ENCODE assay signal across 9 mouse cellular contexts in the genomic region with DNA sequence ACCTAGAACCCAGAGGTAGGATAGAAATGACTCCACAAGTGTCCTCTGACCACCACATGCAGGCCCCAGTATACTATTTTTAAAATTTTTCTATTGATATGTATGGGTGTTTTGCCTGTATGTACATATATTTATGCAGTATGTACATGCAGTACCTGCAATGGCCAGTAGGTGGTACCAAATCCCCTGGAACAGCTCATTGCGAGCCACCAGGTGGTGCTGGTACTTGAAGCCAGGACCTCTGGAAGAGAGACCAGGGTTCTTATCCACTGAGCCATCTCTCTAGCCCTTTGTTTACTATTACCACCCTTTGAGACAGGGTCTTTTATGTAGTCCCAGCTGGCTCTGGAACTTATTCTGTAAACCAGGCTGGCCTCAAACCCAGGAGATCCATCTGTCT. TPM values are rescaled to one million over a fixed set of nuclear protein-coding genes. Genes with fewer than 3 reads are reported as not detected.
DNase-seq lines count a peak whose midpoint lies in the region; ATAC-seq and TF ChIP-seq lines count a peak whose summit lies in the region.
"Had no signal": no experiment of that assay in that cellular context is flagged by ENCODE, and none has a peak within 500 bp of the region (broad histone marks: within the 10 kb centered on the region; RNA-seq: fewer than 3 reads in every experiment).

No protein-coding gene starts in this region.

- no peak for TF ChIP-seq POLR2A in heart, adult 2 months (IDR thresholded peaks at IDR 0.05; ENCODE audit: insufficient read depth, low read depth, low read length)

- no peaks in the 10 kb centered on the region for H3K36me3 ChIP-seq in heart, adult 2 months (ENCODE audit: control insufficient read depth, insufficient read depth, low read length)
- H3K36me3 ChIP-seq in heart, embryonic 12.5 days: peaks cover 6% of the 10 kb centered on the region

- H3K27me3 ChIP-seq in heart, adult 2 months (ENCODE audit: control insufficient read depth, insufficient read depth, low read length): no peaks in the 10 kb centered on the region
- no peaks in the 10 kb centered on the region for H3K27me3 ChIP-seq in heart, embryonic 12.5 days (replicated peaks)

- no peak for ATAC-seq in heart, embryonic 12.5 days (ENCODE audit: insufficient number of reproducible peaks, low FRiP score)
- ATAC-seq in CD4-positive, CD25-positive, alpha-beta regulatory T cell, adult 4 months: peak; percentile 42

- 28% methylated on average over 1 of the region's 1 CpGs for WGBS in heart, adult 2 months
- WGBS in heart, embryonic 12.5 days: 52% methylated on average over 1 of the region's 1 CpGs

- 0 out of 2 replicates have a peak, but pooled peaks have one; percentile 11 for TF ChIP-seq EP300 in heart, adult 2 months (IDR thresholded peaks at IDR 0.05; ENCODE audit: insufficient read depth, low read depth, low read length)

- no peak; the same call in 1 of the 2 replicates for TF ChIP-seq CTCF in heart, adult 2 months (IDR thresholded peaks at IDR 0.05)

- DNase-seq in heart, adult 2 months: peak; percentile 59 to 71
- peak; percentile 84 for DNase-seq in c-Kit-negative CD71-positive TER-119-positive erythroid progenitor cells, embryonic 14.5 days (ENCODE audit: low read depth, low spot score)
- DNase-seq in frontal cortex, postnatal 25 days (ENCODE audit: low spot score in 2 of 2): peak; percentile 46 to 49
- peak; percentile 81 to 84 for DNase-seq in kidney, postnatal 4 days
- peak; percentile 63 to 86 for DNase-seq in lung, postnatal 4 days
- peak; percentile 94 for DNase-seq in spleen, postnatal 10 days (ENCODE audit: low spot score in 2 of 2)

- no peak overlapping the region for H3K9ac ChIP-seq in heart, adult 2 months (ENCODE audit: low read depth, low read length)
- no peak overlapping the region for H3K9ac ChIP-seq in heart, embryonic 12.5 days

- peaks cover 2% of the 10 kb centered on the region for H3K4me1 ChIP-seq in heart, adult 2 months (ENCODE audit: control insufficient read depth, insufficient read depth, low read length)
- H3K4me1 ChIP-seq in heart, embryonic 12.5 days (replicated peaks): peaks cover 17% of the 10 kb centered on the region

- H3K4me3 ChIP-seq in heart, adult 2 months: no peak overlapping the region
- H3K4me3 ChIP-seq in heart, embryonic 12.5 days: no peak overlapping the region

- H3K27ac ChIP-seq in heart, adult 2 months: no peak overlapping the region
- H3K27ac ChIP-seq in heart, embryonic 12.5 days (ENCODE audit: poor library complexity, severe bottlenecking): no peak overlapping the region
- H3K27ac ChIP-seq: macrophage had no signal

- no peaks in the 10 kb centered on the region for H3K79me2 ChIP-seq in heart, adult 2 months (replicated peaks; ENCODE audit: control insufficient read depth, insufficient read depth, low read length)

- no peak overlapping the region for H3K4me2 ChIP-seq in heart, embryonic 12.5 days

- H3K9me3 ChIP-seq in heart, embryonic 12.5 days (replicated peaks): 0 out of 2 replicates have a peak, but pooled peaks cover 3% of the 10 kb centered on the region

- intact Hi-C loops in heart, adult 2 months (cut with DNase I): loop anchor here (5.0 kb wide), 1 partner anchor 197 kb away; no protein-coding TSS in a partner anchor

RNA-seq across cellular contexts. Expression of gene Slc9a8, which starts 2.3 kb away (rescaled TPM):
- total RNA-seq in heart, adult 2 months (2021): 10 to 100 TPM; 21.7 to 23.6 TPM
- 26.1 and 43.8 TPM in 2 replicates for polyA plus RNA-seq in heart, adult 2 months (2012; rRNA removed)
- polyA plus RNA-seq in heart, embryonic 12.5 days (2016; fragmentation: Nextera tagmentation; extraction: Ambion mirVana): 22.6 and 25.6 TPM in 2 replicates
- 10 to 100 TPM; 42.4 to 75.1 TPM for polyA plus RNA-seq in CD4-positive, CD25-positive, alpha-beta regulatory T cell, adult 4 months (2017; shearing (Covaris generic))
